Mouse (Mus musculus) C2C12 (cell line): ENCODE measurements around the gene Fbln2.

Experiments used
- CEBPB ChIP-seq: IDR thresholded peaks from one replicate; pipeline ENCODE4 v1.6.1; 2011; ENCODE audit warnings: low read depth, mild to moderate bottlenecking, control low read depth, moderate library complexity
- CTCF ChIP-seq: IDR thresholded peaks from one replicate; pipeline ENCODE4 v1.5.1; 2011; ENCODE audit not compliant: control insufficient read depth, insufficient read depth, insufficient read length
- MAX ChIP-seq: IDR thresholded peaks from one replicate; pipeline ENCODE4 v1.6.1; 2011; ENCODE audit warnings: mild to moderate bottlenecking, control low read depth
- MYOD1 ChIP-seq: IDR thresholded peaks from one replicate; pipeline ENCODE4 v1.6.1; 2011; ENCODE audit warnings: low read depth; ENCODE audit not compliant: control insufficient read depth, insufficient read length
- MYOG ChIP-seq: IDR thresholded peaks from one replicate; pipeline ENCODE4 v1.6.1; 2011; ENCODE audit not compliant: control insufficient read depth, insufficient read length; ENCODE audit errors: extremely low read depth
- USF1 ChIP-seq: IDR thresholded peaks from one replicate; pipeline ENCODE4 v1.6.1; 2011; ENCODE audit warnings: low read depth, mild to moderate bottlenecking, control low read depth, moderate library complexity

DNA sequence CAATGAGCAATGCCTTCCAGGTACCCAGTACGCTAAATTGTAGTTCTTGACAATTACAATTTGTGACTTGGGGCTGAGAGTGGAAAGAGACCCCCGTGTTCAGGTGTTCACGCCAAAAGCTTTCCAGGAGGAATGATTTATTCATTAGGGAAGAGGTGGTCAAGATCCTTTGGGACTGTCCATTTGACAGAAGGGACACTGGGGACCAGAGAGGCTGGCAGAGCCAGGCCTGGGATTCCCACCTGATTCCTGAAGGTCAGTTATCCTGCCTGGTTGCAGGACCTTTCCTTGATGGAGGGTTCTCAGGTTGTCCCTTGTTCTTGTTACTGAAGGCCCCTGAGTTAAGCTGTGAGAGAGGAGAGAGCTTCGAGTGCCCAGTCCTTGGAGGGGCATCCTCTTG lies 74.9 kb downstream of the Fbln2 start:
- TF ChIP-seq CTCF, result no peak
- no peak for TF ChIP-seq MAX
- TF ChIP-seq MYOG, result no peak
- no peak for TF ChIP-seq USF1
- TF ChIP-seq MYOD1, result no peak
- no peak for TF ChIP-seq CEBPB
